Mouse (Mus musculus) embryonic stem cell, embryonic (primary cell): ENCODE measurements around the gene Tprkb.
"Not testable (repeated sequence)": the region's sequence is repeated elsewhere in the genome, so short reads cannot be mapped to it uniquely, and the experiment has no call there.

Experiments
- CTCF ChIA-PET, 4 experiments: fragments of 300-600 bp in 2 of 4; fragments of 350-600 bp in 2 of 4; sonication (Branson Sonifier 250); formaldehyde crosslinking; loops; one replicate each; lab custom pipeline; 2022; ENCODE audit warnings: inconsistent platforms in 2 of 4; lab: Charles Lee
- POLR2A ChIA-PET, 4 experiments: fragments of 300-600 bp in 2 of 4; fragments of 350-600 bp in 2 of 4; sonication (Branson Sonifier 250); formaldehyde crosslinking; loops; one replicate each; lab custom pipeline; 2022; ENCODE audit warnings: antibody characterized with exemption in 4 of 4, inconsistent platforms in 1 of 4; lab: Charles Lee

Gene Tprkb

DNA sequence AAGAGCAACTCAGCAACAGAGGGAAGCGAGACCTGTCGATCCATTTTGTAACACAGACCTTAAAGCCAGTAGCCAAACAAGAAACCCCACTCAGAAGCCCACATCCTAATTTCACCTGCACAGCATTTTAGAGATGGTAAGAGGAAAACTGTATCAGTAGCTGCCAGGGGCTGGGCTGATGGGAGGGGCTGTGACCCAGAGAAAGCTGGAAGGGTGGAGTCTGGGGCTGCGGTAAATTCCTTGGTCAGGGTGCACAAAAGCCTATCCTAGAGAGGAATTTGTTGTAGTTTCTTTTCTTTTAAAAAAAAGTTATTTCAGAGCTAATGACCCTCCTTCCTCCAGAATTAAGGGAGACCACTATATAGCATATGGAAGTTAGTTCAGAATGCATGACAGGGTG, 30.8 kb downstream of the Tprkb start:
- ChIA-PET CTCF (interaction anchor here in 1 of 4 experiments (0.6 to 0.8 kb wide), 2 partner anchors 12 to 62 kb away, joined by 3 read pairs; no protein-coding TSS in a partner anchor), POLR2A (interaction anchor here in 2 of 4 experiments (0.7 to 3.7 kb wide), 8 partner anchors 8 to 110 kb away, joined by 4 to 21 read pairs (median 6); partner anchors contain the start of gene Dusp11 (in 2 of the 2))

DNA sequence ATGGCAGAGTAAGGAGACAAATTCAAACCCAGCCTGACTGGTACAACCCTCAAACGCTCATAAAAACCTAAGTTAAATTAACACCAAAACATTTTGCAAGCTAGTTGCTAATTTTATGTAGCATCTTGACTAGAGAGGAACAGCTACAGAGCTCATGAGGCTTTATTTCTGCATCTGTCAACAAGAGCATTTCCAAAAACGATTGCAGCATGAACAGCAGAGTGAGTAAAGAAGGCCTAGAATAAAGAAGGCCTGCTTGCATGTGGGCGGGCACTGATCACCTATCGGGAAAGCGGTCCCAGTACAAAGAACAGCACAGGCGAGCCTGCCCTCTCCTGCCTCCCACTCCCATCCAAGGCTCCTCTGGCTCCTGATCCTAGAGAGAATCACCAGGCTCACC, 36.9 kb downstream of the Tprkb start:
- POLR2A ChIA-PET = interaction anchor here in 2 of 4 experiments (0.9 to 5.2 kb wide), 4 partner anchors 9 to 13 kb away, joined by 3 to 27 read pairs (median 4); partner anchors contain the start of gene Dusp11 (in 1 of the 2)
- CTCF ChIA-PET = no interaction called here

DNA sequence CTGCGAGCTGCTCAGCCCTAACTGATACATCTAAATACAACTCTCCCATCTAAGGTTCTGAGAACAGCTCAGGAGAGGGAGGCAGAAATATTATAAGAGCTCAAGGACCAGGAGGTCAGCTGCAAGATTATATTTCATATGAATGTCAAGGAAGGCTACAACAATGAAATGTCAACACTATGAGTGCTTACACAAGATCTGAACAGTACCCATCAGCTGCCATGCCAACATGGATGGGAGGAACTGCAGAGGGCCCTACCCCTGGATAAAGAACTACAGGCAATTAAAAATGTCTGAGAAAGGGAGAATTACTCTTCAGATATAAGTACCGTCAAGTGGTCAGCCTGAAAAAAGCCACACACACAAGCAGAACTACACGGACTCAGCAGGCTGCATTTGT, 45.9 kb downstream of the Tprkb start:
- CTCF ChIA-PET = no interaction called here
- POLR2A ChIA-PET = interaction anchor here in 3 of 4 experiments (0.6 to 1.7 kb wide), 4 partner anchors 9 to 212 kb away, joined by 3 to 5 read pairs (median 3); no protein-coding TSS in a partner anchor

DNA sequence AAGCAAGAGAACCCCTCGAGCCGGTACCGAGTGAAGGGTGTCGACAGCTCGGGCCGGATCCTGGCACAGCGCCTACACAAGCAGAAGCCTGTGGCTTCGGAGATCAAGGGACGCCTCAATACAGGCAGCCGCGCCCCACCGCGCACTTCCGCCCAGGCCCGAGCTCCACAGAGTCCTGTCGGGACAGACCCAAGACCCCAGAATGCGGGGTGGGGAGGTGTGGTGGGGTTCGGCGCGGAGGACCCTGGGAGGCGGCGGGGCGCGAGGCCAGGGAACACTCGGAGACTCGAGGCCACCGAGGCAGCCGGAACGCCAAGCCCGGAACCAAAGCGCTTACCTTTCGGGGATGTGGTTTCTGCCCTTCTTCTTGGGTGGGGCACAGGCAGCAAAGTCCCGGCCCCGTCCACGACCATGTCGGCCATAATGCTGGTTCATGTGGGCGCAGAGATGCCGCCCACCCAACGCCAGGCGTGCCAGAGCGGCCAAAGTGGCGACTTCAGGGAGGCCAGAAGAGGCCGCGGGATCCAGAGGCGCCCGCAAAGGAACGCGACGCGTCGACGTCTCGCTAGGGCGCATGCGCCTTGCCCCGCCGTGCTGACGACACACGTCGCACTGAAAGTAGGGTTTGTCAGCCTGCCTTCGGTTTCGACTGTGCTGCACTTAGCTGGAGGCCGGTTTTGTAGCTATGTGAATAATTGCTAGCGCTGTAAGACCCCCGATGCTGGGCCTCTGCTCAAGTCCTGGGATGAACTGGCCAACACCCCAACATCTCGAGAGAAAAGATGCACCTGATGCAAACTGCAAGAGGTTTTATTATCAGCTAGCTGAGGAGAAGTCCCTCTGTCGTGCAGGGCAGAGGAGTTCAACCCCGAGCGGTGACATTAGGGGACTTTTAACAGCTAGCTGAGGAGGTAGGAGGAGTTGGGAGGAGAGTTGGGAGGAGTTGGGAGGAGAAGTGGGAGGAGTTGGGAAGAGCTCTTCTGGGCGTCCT, 49.7 kb downstream of the Tprkb start, which contains the start of gene Dusp11:
Dusp11 (minus strand) TSS at position 567 of the 991 bp plus-strand sequence.
- CTCF ChIA-PET = interaction anchor here (0.5 to 1.8 kb wide), 14 partner anchors 23 to 823 kb away, joined by 3 to 8 read pairs (median 3); partner anchors contain the start of genes Fam136a (in 1 of the 4) and Nat8f1 (in 1 of the 4)
- POLR2A ChIA-PET = interaction anchor here in 3 of 4 experiments (0.6 to 3.0 kb wide), 57 partner anchors 8 to 587 kb away, joined by 3 to 27 read pairs (median 4); partner anchors contain the start of genes Cct7 (in 2 of the 3), Fam136a (in 2 of the 3), Nat8f1 (in 2 of the 3) and Pradc1 (in 2 of the 3)

DNA sequence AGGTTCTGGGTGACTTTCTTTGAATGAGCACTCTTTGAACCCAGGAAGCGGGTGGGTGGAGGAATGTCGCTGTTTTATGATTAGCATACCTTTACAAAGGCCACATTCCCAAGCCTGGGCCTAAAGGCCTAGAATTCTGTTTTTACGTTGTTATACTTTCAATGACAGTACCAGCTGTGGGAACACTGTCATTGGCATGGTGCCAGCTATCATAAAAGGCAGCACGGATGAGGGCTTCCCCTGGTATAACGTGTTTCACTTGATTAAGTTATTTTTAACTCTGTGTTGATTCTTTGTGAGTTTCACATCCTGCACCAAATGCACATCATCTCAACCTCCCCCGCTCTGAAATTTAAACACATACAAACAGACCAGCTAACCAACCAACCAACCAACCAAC, 54.4 kb downstream of the Tprkb start:
- ChIA-PET POLR2A (interaction anchor here in 2 of 4 experiments (0.6 to 3.0 kb wide), 10 partner anchors 12 to 483 kb away, joined by 3 to 11 read pairs (median 4); partner anchors contain the start of gene Alms1 (in 2 of the 2)), CTCF (interaction anchor here in 1 of 4 experiments (0.5 kb wide), 1 partner anchor 134 kb away, joined by 3 read pairs; the partner anchor contains the start of gene Nat8)

DNA sequence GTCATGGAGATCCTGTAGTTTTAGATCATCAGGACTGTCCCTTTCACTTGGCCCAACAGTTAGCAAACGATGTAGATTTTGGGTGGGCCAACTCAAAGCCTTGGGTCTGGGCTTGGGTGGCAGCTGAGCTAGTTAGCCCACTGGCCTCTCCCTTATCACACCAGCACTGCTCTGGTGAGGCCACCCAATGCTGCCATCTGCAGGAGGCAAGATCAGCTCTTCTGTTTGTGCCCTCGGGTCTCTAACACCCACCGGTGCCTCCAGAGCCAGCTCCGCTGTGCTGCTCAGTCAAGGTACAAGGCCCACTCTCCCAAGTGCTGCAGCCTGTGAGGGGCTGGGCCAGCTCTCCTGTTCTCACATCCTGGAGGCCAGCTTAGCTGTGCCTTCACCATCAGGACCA, 55.0 kb downstream of the Tprkb start:
- ChIA-PET POLR2A (interaction anchor here in 3 of 4 experiments (0.6 to 3.0 kb wide), 15 partner anchors 9 to 379 kb away, joined by 3 to 11 read pairs (median 3); partner anchors contain the start of gene Alms1 (in 2 of the 3)), CTCF (interaction anchor here in 3 of 4 experiments (0.5 to 1.0 kb wide), 5 partner anchors 44 to 227 kb away, joined by 3 read pairs; partner anchors contain the start of genes Nat8 (in 1 of the 3) and Nat8f1 (in 1 of the 3))

DNA sequence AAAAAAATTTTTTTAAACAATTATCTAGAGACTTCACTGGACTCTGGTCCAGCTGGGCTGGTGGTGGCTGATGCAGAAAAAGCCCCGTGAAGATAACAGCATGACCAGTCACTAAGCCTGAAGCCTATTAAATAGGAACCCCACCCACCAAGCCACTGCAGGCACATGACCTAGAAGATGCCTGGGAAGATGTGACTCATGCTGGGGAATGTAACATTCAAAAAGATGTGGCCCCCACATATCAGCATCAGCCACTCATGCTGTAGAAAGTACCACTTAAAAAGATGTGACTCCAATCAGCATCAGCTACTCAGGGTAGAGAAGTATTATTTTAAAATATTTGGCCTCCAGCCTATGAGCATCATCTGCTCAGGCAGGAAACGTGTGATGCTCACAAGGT, 58.2 kb downstream of the Tprkb start:
- POLR2A ChIA-PET = interaction anchor here in 3 of 4 experiments (1.2 to 2.8 kb wide), 5 partner anchors 8 to 16 kb away, joined by 3 to 10 read pairs (median 5); partner anchors contain the start of gene Dusp11 (in 2 of the 3)

DNA sequence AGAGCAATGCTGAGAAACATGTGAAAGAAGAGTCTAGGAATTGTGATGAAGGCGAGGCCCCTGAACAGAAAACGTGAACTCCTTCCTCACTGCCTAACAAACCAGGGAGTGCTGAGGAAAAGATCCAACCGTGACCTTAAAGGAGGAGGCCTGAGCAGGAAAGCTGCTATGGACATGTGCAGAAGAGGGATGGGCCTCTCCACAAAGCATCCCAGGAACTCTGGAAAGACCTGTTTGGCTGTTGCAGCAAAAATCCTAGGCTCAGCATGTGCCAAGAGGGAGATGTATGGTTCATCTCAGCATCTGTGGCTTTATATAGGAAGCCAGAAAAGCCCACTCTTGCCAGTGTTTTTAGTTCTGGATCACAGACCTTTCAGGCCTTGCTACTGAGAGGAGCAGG, 61.0 kb downstream of the Tprkb start:
- ChIA-PET CTCF (no interaction called here), POLR2A (interaction anchor here in 2 of 4 experiments (0.7 to 2.0 kb wide), 6 partner anchors 8 to 48 kb away, joined by 3 to 10 read pairs (median 4); partner anchors contain the start of gene Dusp11 (in 1 of the 2))

More for the DNA sequence above, 58.2 kb downstream of the Tprkb start:
- CTCF ChIA-PET = interaction anchor here in 1 of 4 experiments (0.5 kb wide), 1 partner anchor 477 kb away, joined by 3 read pairs; no protein-coding TSS in a partner anchor

DNA sequence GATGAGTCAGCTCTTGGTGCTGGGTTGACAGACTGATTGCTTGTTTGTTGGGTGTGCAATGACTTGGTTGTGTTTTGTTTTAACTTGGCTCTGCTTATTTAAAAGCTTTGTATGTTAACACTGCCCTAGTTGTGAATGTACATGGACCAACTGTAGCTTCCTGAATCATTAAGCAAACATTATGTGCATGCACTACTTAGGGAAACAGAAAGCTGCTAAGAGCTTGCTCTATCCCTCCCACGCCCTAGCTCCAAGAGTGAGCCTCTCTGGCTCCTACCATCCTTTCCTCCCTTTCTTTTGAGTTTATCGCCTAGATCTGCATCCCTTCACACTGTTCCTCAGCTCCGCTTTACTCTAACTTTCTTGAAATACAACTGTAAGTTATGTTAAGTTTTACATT, 61.7 kb downstream of the Tprkb start:
- CTCF ChIA-PET = no interaction called here
- POLR2A ChIA-PET = interaction anchor here in 2 of 4 experiments (0.7 to 2.0 kb wide), 5 partner anchors 9 to 49 kb away, joined by 3 to 10 read pairs (median 3); no protein-coding TSS in a partner anchor

DNA sequence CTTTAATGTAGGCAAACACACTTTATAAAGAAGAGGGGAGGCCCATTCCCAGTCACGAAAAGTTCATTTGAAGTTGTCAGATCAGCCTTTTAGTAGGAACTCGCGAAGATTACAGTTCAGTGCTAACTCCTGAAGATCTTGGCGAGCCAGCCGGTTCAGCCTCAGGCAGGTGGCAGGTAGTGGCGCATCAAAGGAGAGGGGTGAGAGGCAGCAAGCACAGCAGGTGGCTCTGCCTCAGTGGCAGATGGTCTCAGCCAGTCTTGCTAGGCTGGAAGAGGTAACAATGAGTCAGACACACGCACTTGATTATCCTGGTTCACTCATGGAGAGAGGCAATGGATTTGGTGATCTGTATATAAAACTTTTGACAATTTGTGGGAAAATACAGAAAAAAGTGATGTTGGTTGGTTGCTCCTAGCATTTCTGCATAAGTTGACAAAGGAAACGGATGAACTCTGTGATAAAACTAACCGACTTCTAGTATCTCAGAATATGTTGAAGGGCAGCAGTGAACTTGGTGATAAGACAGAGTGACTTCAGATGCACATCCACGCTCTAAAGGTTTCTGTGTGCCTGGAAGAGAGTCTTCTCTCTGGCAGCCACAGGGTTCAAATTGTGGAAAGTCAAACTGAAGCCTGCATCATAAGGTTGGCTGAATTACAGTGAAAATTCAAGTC, 63.4 kb downstream of the Tprkb start:
- CTCF ChIA-PET = interaction anchor here in 1 of 4 experiments (0.7 kb wide), 1 partner anchor 241 kb away, joined by 3 read pairs; no protein-coding TSS in a partner anchor
- POLR2A ChIA-PET = interaction anchor here in 1 of 4 experiments (2.0 kb wide), 1 partner anchor 11 kb away, joined by 10 read pairs; no protein-coding TSS in a partner anchor

DNA sequence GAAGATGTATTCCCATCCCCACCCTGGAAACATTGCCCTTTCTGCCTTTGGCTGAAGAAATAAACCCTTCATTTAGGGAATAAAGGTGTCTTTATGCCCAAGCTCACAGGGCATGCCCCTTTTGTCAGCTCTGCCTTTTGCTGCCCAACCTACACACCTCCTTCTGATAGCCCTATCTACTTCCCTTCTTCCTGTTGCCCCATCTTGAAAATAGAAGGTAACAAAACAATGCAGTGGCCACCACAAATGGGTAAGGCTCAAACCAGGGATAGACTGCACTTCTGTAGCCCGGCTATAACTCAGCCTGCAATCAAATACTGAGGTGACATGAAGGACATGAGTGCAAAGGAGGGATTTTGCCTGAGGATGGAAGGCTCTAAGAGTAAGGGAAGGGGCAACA, 64.1 kb downstream of the Tprkb start:
- POLR2A ChIA-PET = interaction anchor here in 1 of 4 experiments (0.9 kb wide), 1 partner anchor 14 kb away, joined by 3 read pairs; the partner anchor contains the start of gene Dusp11
- CTCF ChIA-PET = no interaction called here

DNA sequence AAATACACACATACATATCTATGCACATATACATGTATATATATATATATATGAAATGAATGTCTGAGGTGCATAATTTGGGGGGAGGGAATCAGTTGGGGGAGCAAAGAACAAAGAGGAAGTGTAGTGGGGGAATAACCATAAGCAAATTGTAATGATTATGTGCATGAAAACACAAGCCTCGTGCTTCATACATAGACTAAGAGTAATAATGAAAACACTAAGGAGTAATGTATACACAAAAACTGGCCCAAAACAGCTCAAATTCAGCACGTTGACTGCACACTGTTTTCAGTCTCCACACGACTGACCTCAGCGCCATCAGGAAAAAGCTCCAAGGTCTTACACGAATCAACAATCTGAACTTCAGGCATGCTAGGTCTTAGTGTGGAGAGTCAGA, 64.6 kb downstream of the Tprkb start:
- POLR2A ChIA-PET = interaction anchor here in 2 of 4 experiments (0.5 to 0.9 kb wide), 2 partner anchors 14 to 343 kb away, joined by 3 read pairs; partner anchors contain the start of gene Dusp11 (in 1 of the 2)
- CTCF ChIA-PET = no interaction called here

DNA sequence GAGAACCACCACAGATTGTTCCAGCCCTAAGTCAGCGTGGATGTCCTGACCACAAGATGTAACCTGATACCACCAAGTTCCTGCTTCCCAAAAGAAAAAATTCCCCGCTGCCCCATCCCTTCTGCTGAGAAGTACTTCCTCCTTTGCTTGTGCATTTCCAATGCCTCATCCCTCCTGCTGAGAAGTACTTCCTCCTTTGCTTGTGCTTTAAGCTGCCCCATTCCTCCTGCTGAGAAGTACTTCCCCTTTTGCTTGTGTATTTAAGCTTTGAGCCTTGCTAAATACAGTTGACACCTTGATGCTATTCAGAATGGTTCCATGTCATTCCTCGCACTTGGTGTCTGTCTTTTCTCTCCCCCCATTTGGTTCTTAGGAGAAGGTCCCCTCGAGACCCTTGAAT, 67.1 kb downstream of the Tprkb start:
- CTCF ChIA-PET = not testable (repeated sequence)
- POLR2A ChIA-PET = interaction anchor here in 1 of 4 experiments (1.0 kb wide), 1 partner anchor 12 kb away, joined by 4 read pairs; no protein-coding TSS in a partner anchor
